Mouse (Mus musculus) left cerebral cortex, adult 2 months (tissue): ENCODE data around the gene Msgn1. TPM values are rescaled to one million over a fixed set of nuclear protein-coding genes. Genes with fewer than 3 reads are reported as not detected.

Source experiments
- DNase-seq, 2 experiments: peaks; one replicate each; pipeline ENCODE4 v3.0.0; 2021 to 2022; ENCODE audit warnings: low spot score in 2 of 2, mixed read lengths in 1 of 2; ENCODE audit errors: extremely low spot score in 1 of 2
- H3K27ac ChIP-seq: fragments of 200-600 bp; 2 replicates; pipeline ENCODE4 v1.8.1; 2022
- H3K4me3 ChIP-seq: fragments of 200-600 bp; 2 replicates; pipeline ENCODE4 v1.8.1; 2022
- CTCF ChIP-seq: fragments of 200-600 bp; IDR thresholded peaks from 2 replicates; pipeline ENCODE4 v1.8.1; 2022; ENCODE audit warnings: antibody characterized with exemption, mild to moderate bottlenecking, moderate library complexity
- intact Hi-C: fragments of 180-260 bp; cut with DNase I; formaldehyde crosslinking; loops from one replicate; pipeline ENCODE4 v1.15.1; 2025
- long read RNA-seq, 2 experiments: library from polyadenylated mRNA; stranded (forward); transcript quantifications; one replicate each; pipeline ENCODE4 v2.0.0; 2021; ENCODE audit warnings: borderline mapping rate in 2 of 2
- total RNA-seq, 2 experiments: library from RNA; stranded (reverse); gene quantifications; 2 replicates each; pipeline ENCODE4 v1.2.3; 2021

Msgn1 gene
- not detected for total RNA-seq
- long read RNA-seq, experiment 1 = 0 reads
- long read RNA-seq, experiment 2 = 0 reads

GRCm38 (mm10) chr12:11208872-11209271 lies at the start of gene Msgn1:
Msgn1 (minus strand) TSS chr12:11208972.
- no peak within 1 kb of the TSS for H3K4me3 ChIP-seq
- H3K27ac ChIP-seq = no peak within 1 kb of the TSS
- DNase-seq = no peak
- intact Hi-C loops = no loop called here
- TF ChIP-seq CTCF = no peak

DNA sequence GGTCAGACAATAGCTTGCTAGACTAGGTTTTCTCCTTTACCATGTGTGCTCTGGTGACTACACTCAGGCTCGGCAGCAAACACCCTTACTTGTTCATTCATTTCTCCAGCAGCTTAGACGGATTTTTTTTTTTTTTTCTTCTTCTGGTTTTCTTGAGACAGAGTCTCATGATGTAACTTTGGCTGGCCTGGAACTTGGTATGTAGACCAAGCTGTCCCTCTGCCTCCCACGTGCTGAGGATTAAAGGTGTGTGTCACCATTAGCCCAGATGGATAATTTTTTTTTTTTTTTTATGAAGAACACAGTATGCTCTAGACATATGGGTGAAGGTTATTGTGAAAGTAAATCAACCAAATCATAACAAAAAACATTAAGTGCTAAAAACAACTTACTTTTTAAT lies 41.5 kb upstream of the Msgn1 start:
- Histone ChIP-seq H3K4me3 (no peak overlapping the region), H3K27ac (no peak overlapping the region)
- intact Hi-C loops = no loop called here
- TF ChIP-seq CTCF = no peak
- DNase-seq = no peak

DNA sequence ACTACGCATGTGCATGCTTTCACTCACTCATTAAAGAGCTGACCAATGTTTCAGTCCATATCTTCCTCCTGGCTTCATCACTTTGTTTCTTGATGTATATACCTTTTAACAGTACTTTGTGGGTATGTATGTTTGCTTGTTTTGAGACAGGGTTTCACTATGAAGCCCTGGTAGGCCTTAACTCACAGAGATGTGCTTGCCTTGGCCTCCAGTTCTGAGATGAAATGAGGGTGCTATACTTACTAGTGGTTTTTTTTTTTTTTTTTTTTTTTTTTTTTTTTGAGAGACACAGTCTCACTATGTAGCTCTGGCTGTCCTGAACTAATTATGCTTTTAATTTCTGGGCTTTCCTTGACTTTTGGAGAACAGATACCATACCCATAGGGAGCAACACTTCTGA lies 38.7 kb upstream of the Msgn1 start:
- no peak for DNase-seq

GRCm38 (mm10) chr12:11235996-11236395 lies 27.2 kb upstream of the Msgn1 start:
- Histone ChIP-seq H3K4me3 (no peak overlapping the region), H3K27ac (no peak overlapping the region)
- DNase-seq = no peak
- intact Hi-C loops = no loop called here
- TF ChIP-seq CTCF = no peak

More for the DNA sequence above, 38.7 kb upstream of the Msgn1 start:
- TF ChIP-seq CTCF = no peak
- H3K27ac ChIP-seq = no peak overlapping the region
- intact Hi-C loops = no loop called here
- no peak overlapping the region for H3K4me3 ChIP-seq

DNA sequence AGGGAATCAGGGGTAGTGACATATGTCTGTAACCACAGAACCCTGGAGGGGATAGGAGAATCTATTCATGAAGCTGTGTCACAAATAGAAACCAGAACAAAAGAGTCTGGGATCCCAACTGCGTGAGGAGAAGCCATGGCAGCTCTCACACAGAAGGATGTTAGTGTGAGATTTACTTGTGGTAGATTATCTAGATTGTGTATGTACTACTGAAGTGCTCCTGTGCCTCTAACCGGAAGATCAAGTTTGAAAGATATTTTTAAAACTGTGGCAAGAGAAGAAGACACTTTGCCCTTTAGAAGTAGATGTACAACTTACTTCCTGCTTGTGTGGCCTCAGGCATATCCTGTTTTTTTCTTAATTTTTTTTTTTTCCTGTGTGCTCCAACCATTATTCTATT lies 21.5 kb upstream of the Msgn1 start:
- no peak overlapping the region for H3K4me3 ChIP-seq
- no peak for DNase-seq
- no peak for TF ChIP-seq CTCF
- intact Hi-C loops = no loop called here
- no peak overlapping the region for H3K27ac ChIP-seq

DNA sequence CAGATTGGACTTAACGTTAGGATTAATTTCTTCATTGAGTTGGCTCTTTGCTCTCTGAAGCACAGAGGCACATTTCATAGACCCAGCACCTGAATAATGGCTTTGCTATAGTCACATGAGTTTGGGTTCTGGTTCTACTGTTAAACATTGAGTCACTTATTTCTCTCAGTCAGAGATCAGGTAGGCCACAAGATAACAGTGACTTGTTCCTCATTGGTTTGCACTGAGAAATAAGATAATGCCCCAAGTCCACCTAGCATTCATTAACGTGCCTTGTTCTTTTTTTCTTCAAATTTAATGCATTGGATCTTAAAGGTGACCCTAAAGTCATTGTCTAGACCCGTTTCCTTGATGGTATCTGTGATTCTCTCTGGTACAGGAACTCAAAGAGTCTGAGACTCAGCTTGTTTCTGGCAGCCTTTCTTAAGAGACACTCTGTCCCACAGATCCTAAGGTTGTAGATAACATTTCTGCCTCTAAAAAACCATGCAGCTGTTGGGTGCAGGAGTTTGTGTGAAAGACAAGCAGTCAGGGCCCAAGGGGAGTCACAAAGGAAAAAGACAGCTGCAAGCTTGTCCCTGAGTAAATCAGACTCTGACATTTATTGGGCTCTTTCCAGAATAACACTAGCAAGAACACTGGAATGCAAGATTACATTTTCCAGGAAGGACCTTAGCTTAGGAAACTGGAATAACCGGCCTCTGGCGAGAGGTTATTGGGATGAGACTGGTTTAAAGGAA lies 17.9 kb upstream of the Msgn1 start:
- Histone ChIP-seq H3K27ac (no peak overlapping the region), H3K4me3 (no peak overlapping the region)
- no peak for DNase-seq
- intact Hi-C loops = no loop called here
- no peak for TF ChIP-seq CTCF

DNA sequence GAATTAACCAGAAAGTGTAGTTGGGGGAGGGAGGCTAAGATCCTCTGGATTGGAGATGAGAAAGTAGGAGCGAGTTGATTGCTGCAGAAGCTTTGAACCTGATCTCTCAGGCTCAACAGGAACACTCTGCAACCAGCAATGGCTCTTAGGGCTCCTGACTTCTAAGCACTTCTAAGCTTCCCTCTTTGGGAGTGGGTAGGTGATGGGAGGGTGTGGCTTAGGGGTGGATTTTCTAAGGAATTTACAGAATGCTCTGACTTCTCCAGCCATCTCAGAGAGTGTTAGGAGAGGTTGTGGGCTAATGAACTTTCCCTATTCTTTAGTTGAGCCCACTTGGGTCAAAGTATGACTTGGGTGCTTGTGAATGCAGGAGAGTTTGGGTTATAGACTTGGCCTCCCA lies 17.4 kb upstream of the Msgn1 start:
- intact Hi-C loops = no loop called here
- H3K4me3 ChIP-seq = no peak overlapping the region
- DNase-seq = no peak
- TF ChIP-seq CTCF = no peak
- H3K27ac ChIP-seq = no peak overlapping the region

GRCm38 (mm10) chr12:11224722-11225121 lies 15.9 kb upstream of the Msgn1 start:
- intact Hi-C loops = no loop called here
- no peak for DNase-seq
- no peak overlapping the region for H3K4me3 ChIP-seq
- H3K27ac ChIP-seq = no peak overlapping the region
- no peak for TF ChIP-seq CTCF

GRCm38 (mm10) chr12:11223090-11223489 lies 14.3 kb upstream of the Msgn1 start:
- DNase-seq = no peak

GRCm38 (mm10) chr12:11222566-11222965 lies 13.8 kb upstream of the Msgn1 start:
- intact Hi-C loops = no loop called here
- TF ChIP-seq CTCF = no peak
- no peak for DNase-seq
- no peak overlapping the region for H3K27ac ChIP-seq
- no peak overlapping the region for H3K4me3 ChIP-seq

More at GRCm38 (mm10) chr12:11223090-11223489, 14.3 kb upstream of the Msgn1 start:
- Histone ChIP-seq H3K4me3 (no peak overlapping the region), H3K27ac (no peak overlapping the region)
- no peak for TF ChIP-seq CTCF
- intact Hi-C loops = no loop called here

GRCm38 (mm10) chr12:11221524-11222330 lies 13.0 kb upstream of the Msgn1 start:
- Histone ChIP-seq H3K27ac (no peak overlapping the region), H3K4me3 (no peak overlapping the region)
- intact Hi-C loops = no loop called here
- DNase-seq = no peak
- no peak for TF ChIP-seq CTCF

GRCm38 (mm10) chr12:11217726-11218250 lies 9.0 kb upstream of the Msgn1 start:
- TF ChIP-seq CTCF = no peak
- no peak for DNase-seq
- intact Hi-C loops = no loop called here
- Histone ChIP-seq H3K27ac (no peak overlapping the region), H3K4me3 (no peak overlapping the region)
